Mouse (Mus musculus): ENCODE data around the gene Vmn1r55. TPM values are rescaled to one million over a fixed set of nuclear protein-coding genes. Genes with fewer than 3 reads are reported as not detected.

Vmn1r55 gene
- total and polyA plus RNA-seq, 3 experiments, result not detected

- Histone ChIP-seq H3K79me2 (ENCODE audit: control insufficient read depth, insufficient read depth, low read length, poor library complexity) (peaks cover 41% of the 10 kb centered on the region), H3K27me3 (ENCODE audit: control insufficient read depth in 1 of 2, insufficient read depth in 2 of 2, low read length in 2 of 2) (no peaks in the 10 kb centered on the region), H3K9me3 (replicated peaks; ENCODE audit: insufficient read depth, low read length) (no peaks in the 10 kb centered on the region), H3K27ac (ENCODE audit: control insufficient read depth, low read depth, low read length) (no peak overlapping the region), H3K36me3 (ENCODE audit: control insufficient read depth in 1 of 2, insufficient read depth in 2 of 2, low read length in 2 of 2) (peaks cover 22 to 28% of the 10 kb centered on the region in 2 experiments), H3K4me3 (ENCODE audit: control insufficient read depth in 1 of 2, insufficient read depth in 1 of 2, low read depth in 2 of 2, low read length in 2 of 2) (no peak overlapping the region), H3K9ac (ENCODE audit: control insufficient read depth, low read depth, low read length, poor library complexity, severe bottlenecking) (no peak overlapping the region), H3K4me1 (ENCODE audit: control insufficient read depth in 1 of 2, insufficient read depth in 2 of 2, low read length in 2 of 2) (peaks cover 4 to 24% of the 10 kb centered on the region in 2 experiments; a peak in 3 of 4 replicates)
- no peak for DNase-seq (ENCODE audit: low read depth, low spot score)
- no peak for TF ChIP-seq POLR2AphosphoS5 (IDR thresholded peaks at IDR 0.05; ENCODE audit: borderline replicate concordance, low read depth, low read length)
- no peak for TF ChIP-seq MAZ (IDR thresholded peaks at IDR 0.05; ENCODE audit: low read depth, low read length)
- no peak for TF ChIP-seq BHLHE40 (IDR thresholded peaks at IDR 0.05; ENCODE audit: borderline replicate concordance, low read depth, low read length)
- no peak for TF ChIP-seq MYB (IDR thresholded peaks at IDR 0.05; ENCODE audit: low read depth, low read length)
- no peak for TF ChIP-seq EP300 (IDR thresholded peaks at IDR 0.05; ENCODE audit: low read depth in 1 of 2, low read length in 2 of 2)
- no peak for TF ChIP-seq GATA1 (IDR thresholded peaks at IDR 0.05; ENCODE audit: low read depth, low read length)
- TF ChIP-seq TCF12 (IDR thresholded peaks at IDR 0.05; ENCODE audit: low read depth, low read length), result no peak
- TF ChIP-seq ZNF384 (IDR thresholded peaks at IDR 0.05; ENCODE audit: low read depth, low read length), result no peak
- no peak for TF ChIP-seq USF1 (IDR thresholded peaks at IDR 0.05; ENCODE audit: low read depth, low read length)
- TF ChIP-seq E2F4 (IDR thresholded peaks at IDR 0.05; ENCODE audit: borderline replicate concordance, low read depth, low read length), result no peak
- no peak for TF ChIP-seq NRF1 (IDR thresholded peaks at IDR 0.05; ENCODE audit: insufficient read depth, low read depth, low read length, poor library complexity, severe bottlenecking)
- no peak for TF ChIP-seq UBTF (IDR thresholded peaks at IDR 0.05; ENCODE audit: borderline replicate concordance, insufficient read depth, low read depth, low read length)
- TF ChIP-seq SMC3 (IDR thresholded peaks at IDR 0.05; ENCODE audit: low read depth, low read length), result no peak
- no peak for TF ChIP-seq SIN3A (IDR thresholded peaks at IDR 0.05; ENCODE audit: low read length)
- TF ChIP-seq MAFK (IDR thresholded peaks at IDR 0.05; ENCODE audit: borderline replicate concordance, low read depth, low read length), result no peak
- no peak for TF ChIP-seq NELFE (IDR thresholded peaks at IDR 0.05; ENCODE audit: low read depth, low read length)
- no peak for TF ChIP-seq KAT2A (conservative IDR thresholded peaks at IDR 0.05; ENCODE audit: low read depth, low read length)
- no peak for TF ChIP-seq POLR2AphosphoS2 (IDR thresholded peaks at IDR 0.05; ENCODE audit: low read length)
- no peak for TF ChIP-seq MXI1 (IDR thresholded peaks at IDR 0.05; ENCODE audit: low read depth, low read length)
These were observed 61.6 kb downstream of the Vmn1r55 start for GRCm38 (mm10) chr7:5087886-5088285.

GRCm38 (mm10) chr7:5086921-5087440 is 62.5 kb downstream of the Vmn1r55 start:
- peaks cover 8 to 31% of the 10 kb centered on the region in 2 experiments for H3K4me1 ChIP-seq (ENCODE audit: control insufficient read depth in 1 of 2, insufficient read depth in 2 of 2, low read length in 2 of 2)
- peaks cover 22 to 34% of the 10 kb centered on the region in 2 experiments for H3K36me3 ChIP-seq (ENCODE audit: control insufficient read depth in 1 of 2, insufficient read depth in 2 of 2, low read length in 2 of 2)
- peaks cover 48% of the 10 kb centered on the region for H3K79me2 ChIP-seq (ENCODE audit: control insufficient read depth, insufficient read depth, low read length, poor library complexity)
- no peak overlapping the region for H3K4me3 ChIP-seq (ENCODE audit: control insufficient read depth in 1 of 2, insufficient read depth in 1 of 2, low read depth in 2 of 2, low read length in 2 of 2)
- H3K27me3 ChIP-seq (ENCODE audit: control insufficient read depth in 1 of 2, insufficient read depth in 2 of 2, low read length in 2 of 2), result no peaks in the 10 kb centered on the region
- H3K9me3 ChIP-seq (replicated peaks; ENCODE audit: insufficient read depth, low read length), result no peaks in the 10 kb centered on the region
- H3K27ac ChIP-seq (ENCODE audit: control insufficient read depth, low read depth, low read length), result no peak overlapping the region
- no peak overlapping the region for H3K9ac ChIP-seq (ENCODE audit: control insufficient read depth, low read depth, low read length, poor library complexity, severe bottlenecking)
- TF ChIP-seq SIN3A (IDR thresholded peaks at IDR 0.05; ENCODE audit: low read length), result no peak
- no peak for TF ChIP-seq POLR2AphosphoS5 (IDR thresholded peaks at IDR 0.05; ENCODE audit: borderline replicate concordance, low read depth, low read length)
- TF ChIP-seq POLR2A (IDR thresholded peaks at IDR 0.05; ENCODE audit: control insufficient read depth in 1 of 2, insufficient read depth in 1 of 2, low read depth in 1 of 2, low read length in 2 of 2, poor library complexity in 1 of 2), result no peak
- no peak for TF ChIP-seq NRF1 (IDR thresholded peaks at IDR 0.05; ENCODE audit: insufficient read depth, low read depth, low read length, poor library complexity, severe bottlenecking)
- no peak for TF ChIP-seq HCFC1 (IDR thresholded peaks at IDR 0.05; ENCODE audit: low read depth, low read length)
- TF ChIP-seq MEF2A (IDR thresholded peaks at IDR 0.05; ENCODE audit: extremely low read depth, insufficient replicate concordance, low read depth, low read length, poor library complexity, severe bottlenecking), result no peak
- no peak for TF ChIP-seq MAZ (IDR thresholded peaks at IDR 0.05; ENCODE audit: low read depth, low read length)
- no peak for TF ChIP-seq ETS1 (IDR thresholded peaks at IDR 0.05; ENCODE audit: low read depth, low read length)
- TF ChIP-seq JUND (IDR thresholded peaks at IDR 0.05; ENCODE audit: low read depth, low read length), result no peak
- TF ChIP-seq MAX (IDR thresholded peaks at IDR 0.05; ENCODE audit: low read length), result no peak
- no peak for TF ChIP-seq RCOR1 (IDR thresholded peaks at IDR 0.05; ENCODE audit: low read depth, low read length)
- TF ChIP-seq GATA1 (IDR thresholded peaks at IDR 0.05; ENCODE audit: low read depth, low read length), result no peak
- no peak for TF ChIP-seq CTCF (IDR thresholded peaks at IDR 0.05 in 2 of 3, conservative IDR thresholded peaks at IDR 0.05 in 1 of 3; ENCODE audit: control insufficient read depth in 1 of 3, insufficient read depth in 1 of 3, low read depth in 2 of 3, low read length in 3 of 3, poor library complexity in 1 of 3, severe bottlenecking in 1 of 3)
- no peak for TF ChIP-seq KAT2A (conservative IDR thresholded peaks at IDR 0.05; ENCODE audit: low read depth, low read length)
- TF ChIP-seq ZNF384 (IDR thresholded peaks at IDR 0.05; ENCODE audit: low read depth, low read length), result no peak
- no peak for TF ChIP-seq CHD1 (IDR thresholded peaks at IDR 0.05; ENCODE audit: low read depth, low read length)
- no peak for DNase-seq (ENCODE audit: low read depth, low spot score)
